Mouse (Mus musculus) testis, postnatal 10 days (tissue): ENCODE results near the gene Ccdc12.
A peak's percentile ranks its signal among the peaks of the same experiment; 100 is the strongest.

Experiments
- DNase-seq: peaks from one replicate; pipeline ENCODE4 v3.0.0; 2021; ENCODE audit warnings: low spot score

Ccdc12 gene

GRCm38 (mm10) chr9:110703951-110704350, 47.6 kb downstream of the Ccdc12 start:
- no peak for DNase-seq

- DNase-seq, result no peak
Observed at GRCm38 (mm10) chr9:110706784-110707183, 50.5 kb downstream of the Ccdc12 start.

- peak; percentile 73 for DNase-seq
Observed at GRCm38 (mm10) chr9:110709640-110710258, 53.4 kb downstream of the Ccdc12 start.

GRCm38 (mm10) chr9:110711532-110711931, 55.2 kb downstream of the Ccdc12 start:
- DNase-seq, result no peak

GRCm38 (mm10) chr9:110711996-110712395, 55.7 kb downstream of the Ccdc12 start:
- DNase-seq, result no peak

GRCm38 (mm10) chr9:110712545-110712944, 56.2 kb downstream of the Ccdc12 start:
- no peak for DNase-seq

GRCm38 (mm10) chr9:110713389-110713788, 57.1 kb downstream of the Ccdc12 start:
- DNase-seq, result no peak

- DNase-seq, result no peak
Observed at GRCm38 (mm10) chr9:110715426-110715825, 59.1 kb downstream of the Ccdc12 start.

- peak; percentile 73 for DNase-seq
Observed at GRCm38 (mm10) chr9:110716775-110717174, 60.5 kb downstream of the Ccdc12 start.

- DNase-seq, result no peak
Observed at GRCm38 (mm10) chr9:110718071-110718470, 61.8 kb downstream of the Ccdc12 start.

- no peak for DNase-seq
Observed at GRCm38 (mm10) chr9:110718810-110719209, 62.5 kb downstream of the Ccdc12 start.

GRCm38 (mm10) chr9:110719977-110720376, 63.7 kb downstream of the Ccdc12 start:
- DNase-seq, result no peak

- no peak for DNase-seq
Observed at GRCm38 (mm10) chr9:110722060-110722459, 65.8 kb downstream of the Ccdc12 start.

GRCm38 (mm10) chr9:110725721-110726135, 69.4 kb downstream of the Ccdc12 start:
- DNase-seq, result peak; percentile 68

GRCm38 (mm10) chr9:110726867-110727266, 70.6 kb downstream of the Ccdc12 start:
- DNase-seq, result no peak

GRCm38 (mm10) chr9:110729841-110730240, 73.5 kb downstream of the Ccdc12 start:
- DNase-seq, result peak; percentile 81

- no peak for DNase-seq
Observed at GRCm38 (mm10) chr9:110731859-110732258, 75.6 kb downstream of the Ccdc12 start.

GRCm38 (mm10) chr9:110732623-110733022, 76.3 kb downstream of the Ccdc12 start:
- peak; percentile 72 for DNase-seq

- no peak for DNase-seq
Observed at GRCm38 (mm10) chr9:110733102-110733501, 76.8 kb downstream of the Ccdc12 start.

- DNase-seq, result no peak
Observed at GRCm38 (mm10) chr9:110734154-110734553, 77.9 kb downstream of the Ccdc12 start.

GRCm38 (mm10) chr9:110736362-110736761, 80.1 kb downstream of the Ccdc12 start:
- no peak for DNase-seq

GRCm38 (mm10) chr9:110738054-110738453, 81.8 kb downstream of the Ccdc12 start:
- DNase-seq, result no peak

- no peak for DNase-seq
Observed at GRCm38 (mm10) chr9:110739961-110740360, 83.7 kb downstream of the Ccdc12 start.

- no peak for DNase-seq
Observed at GRCm38 (mm10) chr9:110741711-110742294, 85.5 kb downstream of the Ccdc12 start, which contains the start of gene Myl3. TSS of gene Myl3 (plus strand) at chr9:110741861.
